Mouse (Mus musculus): ENCODE results near the gene Gpr173. TPM values are rescaled to one million over a fixed set of nuclear protein-coding genes. Genes with fewer than 3 reads are reported as not detected.

Gpr173 gene
- polyA plus RNA-seq (2012; rRNA removed) (13.0 and 16.7 TPM in 2 replicates), polyA plus RNA-seq (2014; fragmentation: Nextera tagmentation; extraction: Ambion mirVana) (4.5 and 5.5 TPM in 2 replicates)

- Histone ChIP-seq H3K27ac (replicated peaks; ENCODE audit: low read depth, low read length) (peak within 1 kb of the TSS; percentile 61; the same call in 1 of the 2 replicates), H3K27me3 (ENCODE audit: control insufficient read depth, insufficient read depth, low read length) (peaks cover 2% of the 10 kb centered on the region), H3K9ac (ENCODE audit: low read depth, low read length, severe bottlenecking) (peak within 1 kb of the TSS; percentile 61), H3K36me3 (ENCODE audit: control insufficient read depth, insufficient read depth, low read length) (no peaks in the 10 kb centered on the region), H3K4me1 (ENCODE audit: control insufficient read depth, insufficient read depth, low read length) (peaks cover 5% of the 10 kb centered on the region; the same call in 1 of the 2 replicates), H3K4me2 (replicated peaks; ENCODE audit: low read depth, low read length, severe bottlenecking) (peak within 1 kb of the TSS; percentile 53), H3K9me3 (ENCODE audit: control insufficient read depth, low read length) (no peaks in the 10 kb centered on the region), H3K4me3 (replicated peaks; ENCODE audit: low read length) (peak within 1 kb of the TSS; percentile 53)
- WGBS = 24% methylated on average over 12 of the region's 24 CpGs
- no peak for TF ChIP-seq POLR2A (IDR thresholded peaks at IDR 0.05; ENCODE audit: borderline replicate concordance, extremely low read depth, insufficient read depth, insufficient read length)
- peak; percentile 97 for ATAC-seq (ENCODE audit: low FRiP score, low read depth)
- peak; percentile 46 for DNase-seq (ENCODE audit: low spot score)
Observed at GRCm38 (mm10) chrX:152368397-152369273, at the start of gene Gpr173. TSS of gene Gpr173 (minus strand) at chrX:152368704.

DNA sequence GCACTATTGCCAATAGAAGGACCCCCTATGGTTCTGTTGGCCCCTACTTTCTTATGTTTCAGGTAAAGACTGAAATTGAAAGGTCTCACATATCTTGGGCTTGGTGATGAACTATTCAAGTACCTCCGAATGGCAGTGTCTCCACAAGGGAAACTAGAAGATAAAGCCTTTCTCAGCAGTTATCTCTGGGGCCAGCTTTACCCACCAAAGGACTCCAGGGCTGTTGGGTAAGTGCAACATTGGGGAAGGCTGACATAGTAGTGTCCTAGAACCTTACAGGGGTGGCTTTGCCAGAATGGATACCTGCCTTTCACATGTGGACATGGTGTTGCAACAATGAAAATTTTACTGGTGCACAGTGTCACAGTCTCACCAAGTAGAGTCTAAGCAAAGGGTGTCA, 34.7 kb upstream of the Gpr173 start:
- H3K9ac ChIP-seq (ENCODE audit: low read depth, low read length, severe bottlenecking) = no peak overlapping the region
- H3K9me3 ChIP-seq (ENCODE audit: control insufficient read depth, low read length) = no peaks in the 10 kb centered on the region
- H3K27ac ChIP-seq (replicated peaks; ENCODE audit: low read depth, low read length) = no peak overlapping the region
- H3K4me2 ChIP-seq (replicated peaks; ENCODE audit: low read depth, low read length, severe bottlenecking) = no peak overlapping the region
- no peak for ATAC-seq (ENCODE audit: low FRiP score, low read depth)
- no peak for TF ChIP-seq POLR2A (IDR thresholded peaks at IDR 0.05; ENCODE audit: borderline replicate concordance, extremely low read depth, insufficient read depth, insufficient read length)
- H3K4me3 ChIP-seq (replicated peaks; ENCODE audit: low read length) = no peak overlapping the region
- no peaks in the 10 kb centered on the region for H3K4me1 ChIP-seq (ENCODE audit: control insufficient read depth, insufficient read depth, low read length)
- no peak for DNase-seq (ENCODE audit: low spot score)
- H3K36me3 ChIP-seq (ENCODE audit: control insufficient read depth, insufficient read depth, low read length) = no peaks in the 10 kb centered on the region
- H3K27me3 ChIP-seq (ENCODE audit: control insufficient read depth, insufficient read depth, low read length) = no peaks in the 10 kb centered on the region
- 85% methylated on average over 1 of the region's 1 CpGs for WGBS

GRCm38 (mm10) chrX:152400096-152400495, 31.6 kb upstream of the Gpr173 start:
- no peak overlapping the region for H3K27ac ChIP-seq (replicated peaks; ENCODE audit: low read depth, low read length)
- ATAC-seq (ENCODE audit: low FRiP score, low read depth) (no peak), DNase-seq (ENCODE audit: low spot score) (no peak)
- H3K36me3 ChIP-seq (ENCODE audit: control insufficient read depth, insufficient read depth, low read length) = no peaks in the 10 kb centered on the region
- H3K4me3 ChIP-seq (replicated peaks; ENCODE audit: low read length) = no peak overlapping the region
- 67% methylated on average over 2 of the region's 2 CpGs for WGBS
- H3K4me1 ChIP-seq (ENCODE audit: control insufficient read depth, insufficient read depth, low read length) = no peaks in the 10 kb centered on the region
- no peak overlapping the region for H3K4me2 ChIP-seq (replicated peaks; ENCODE audit: low read depth, low read length, severe bottlenecking)
- H3K9ac ChIP-seq (ENCODE audit: low read depth, low read length, severe bottlenecking) = no peak overlapping the region
- no peaks in the 10 kb centered on the region for H3K9me3 ChIP-seq (ENCODE audit: control insufficient read depth, low read length)
- no peaks in the 10 kb centered on the region for H3K27me3 ChIP-seq (ENCODE audit: control insufficient read depth, insufficient read depth, low read length)
- no peak for TF ChIP-seq POLR2A (IDR thresholded peaks at IDR 0.05; ENCODE audit: borderline replicate concordance, extremely low read depth, insufficient read depth, insufficient read length)

DNA sequence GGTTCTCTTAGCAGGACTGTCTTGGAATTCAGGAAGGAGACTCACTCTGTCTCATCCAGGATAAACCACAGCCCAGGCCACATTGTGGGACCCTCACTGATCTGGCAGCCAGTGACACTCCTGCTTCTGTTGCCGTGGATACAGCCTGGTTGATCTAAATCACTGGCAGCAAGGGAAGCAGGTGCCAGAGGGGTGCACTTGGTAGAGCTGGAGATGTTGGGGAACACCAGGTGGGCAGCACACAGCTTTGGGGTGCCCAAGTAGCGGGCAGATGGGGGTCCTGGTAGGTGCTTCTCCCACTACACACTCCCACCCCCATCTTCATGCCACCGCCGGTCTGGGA, 479 bp downstream of the Gpr173 start:
- no peak for ATAC-seq (ENCODE audit: low FRiP score, low read depth)
- Histone ChIP-seq H3K27me3 (ENCODE audit: control insufficient read depth, insufficient read depth, low read length) (peaks cover 5% of the 10 kb centered on the region), H3K4me2 (replicated peaks; ENCODE audit: low read depth, low read length, severe bottlenecking) (peak overlapping the region; percentile 53), H3K4me3 (replicated peaks; ENCODE audit: low read length) (peak overlapping the region; percentile 53), H3K27ac (replicated peaks; ENCODE audit: low read depth, low read length) (no peak overlapping the region; the same call in 1 of the 2 replicates), H3K36me3 (ENCODE audit: control insufficient read depth, insufficient read depth, low read length) (no peaks in the 10 kb centered on the region), H3K9ac (ENCODE audit: low read depth, low read length, severe bottlenecking) (peak overlapping the region; percentile 61), H3K9me3 (ENCODE audit: control insufficient read depth, low read length) (no peaks in the 10 kb centered on the region), H3K4me1 (ENCODE audit: control insufficient read depth, insufficient read depth, low read length) (peaks cover 5% of the 10 kb centered on the region; the same call in 1 of the 2 replicates)
- TF ChIP-seq POLR2A (IDR thresholded peaks at IDR 0.05; ENCODE audit: borderline replicate concordance, extremely low read depth, insufficient read depth, insufficient read length) = no peak
- 20% methylated on average over 2 of the region's 4 CpGs for WGBS
- DNase-seq (ENCODE audit: low spot score) = no peak

DNA sequence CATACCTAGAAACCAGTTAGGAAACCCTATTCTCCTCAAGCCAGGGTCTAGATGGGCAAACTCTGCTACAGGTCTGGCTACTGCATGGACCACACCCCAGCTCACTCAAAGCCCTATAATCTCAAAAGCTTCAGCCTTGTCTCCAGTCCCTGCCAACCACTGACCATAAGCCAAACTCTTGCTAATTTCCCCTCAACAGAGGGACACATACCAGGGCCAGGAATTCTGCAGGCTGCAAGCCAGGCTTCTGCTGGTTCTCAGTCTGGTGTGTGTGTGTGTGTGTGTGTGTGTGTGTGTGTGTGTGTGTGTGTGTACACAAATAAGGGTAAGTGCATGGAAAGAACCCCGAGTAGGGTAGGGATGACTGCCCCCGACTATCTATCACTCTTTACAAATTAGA, 2.1 kb downstream of the Gpr173 start:
- no peak for DNase-seq (ENCODE audit: low spot score)
- H3K27me3 ChIP-seq (ENCODE audit: control insufficient read depth, insufficient read depth, low read length) = peaks cover 5% of the 10 kb centered on the region
- H3K9me3 ChIP-seq (ENCODE audit: control insufficient read depth, low read length) = no peaks in the 10 kb centered on the region
- no peak overlapping the region for H3K9ac ChIP-seq (ENCODE audit: low read depth, low read length, severe bottlenecking)
- peaks cover 5% of the 10 kb centered on the region; the same call in 1 of the 2 replicates for H3K4me1 ChIP-seq (ENCODE audit: control insufficient read depth, insufficient read depth, low read length)
- H3K27ac ChIP-seq (replicated peaks; ENCODE audit: low read depth, low read length) = no peak overlapping the region
- H3K4me2 ChIP-seq (replicated peaks; ENCODE audit: low read depth, low read length, severe bottlenecking) = no peak overlapping the region
- TF ChIP-seq POLR2A (IDR thresholded peaks at IDR 0.05; ENCODE audit: borderline replicate concordance, extremely low read depth, insufficient read depth, insufficient read length) = no peak
- no peaks in the 10 kb centered on the region for H3K36me3 ChIP-seq (ENCODE audit: control insufficient read depth, insufficient read depth, low read length)
- no peak for ATAC-seq (ENCODE audit: low FRiP score, low read depth)
- WGBS = 67% methylated on average over 2 of the region's 2 CpGs
- no peak overlapping the region for H3K4me3 ChIP-seq (replicated peaks; ENCODE audit: low read length)

All from limb, embryonic 14.5 days (tissue).